Mouse (Mus musculus) liver, postnatal 0 days (tissue): ENCODE results near the gene Mafk. TPM values are rescaled to one million over a fixed set of nuclear protein-coding genes. Genes with fewer than 3 reads are reported as not detected.

ENCODE experiments used
- ATAC-seq: fragments of 200-750 bp; cut with Nextera tagmentation; 2 replicates; pipeline ENCODE4 v1.8.0; 2017; ENCODE audit warnings: mild to moderate bottlenecking, moderate library complexity
- DNase-seq: peaks from one replicate; pipeline ENCODE4 v3.0.0-alpha.2; 2016
- H3K27ac ChIP-seq: fragments of 300-500 bp; sonication (generic); 2 replicates; pipeline ENCODE4 v1.5.1; 2014; ENCODE audit warnings: antibody characterized with exemption, moderate library complexity, mild to moderate bottlenecking, low read depth
- H3K27me3 ChIP-seq: fragments of 300-500 bp; sonication (generic); 2 replicates; pipeline ENCODE4 v1.6.1; 2014; ENCODE audit warnings: low read length, control low read depth, mixed read lengths; ENCODE audit not compliant: insufficient read depth
- H3K36me3 ChIP-seq: fragments of 300-500 bp; sonication (generic); replicated peaks from 2 replicates; pipeline ENCODE4 v1.6.1; 2014; ENCODE audit warnings: mild to moderate bottlenecking, control low read depth, low read length, moderate library complexity, mixed read lengths; ENCODE audit not compliant: insufficient read depth
- H3K4me1 ChIP-seq: fragments of 300-500 bp; sonication (generic); 2 replicates; pipeline ENCODE4 v1.6.1; 2014; ENCODE audit warnings: antibody characterized with exemption, mild to moderate bottlenecking, control low read depth; ENCODE audit not compliant: insufficient read depth
- H3K4me2 ChIP-seq: fragments of 300-500 bp; sonication (generic); 2 replicates; pipeline ENCODE4 v1.6.1; 2014; ENCODE audit warnings: low read depth, mild to moderate bottlenecking, low read length, moderate library complexity, mixed read lengths
- H3K4me3 ChIP-seq: fragments of 300-500 bp; sonication (generic); 2 replicates; pipeline ENCODE4 v1.5.1; 2014; ENCODE audit warnings: low read depth, low read length
- H3K9ac ChIP-seq: fragments of 300-500 bp; sonication (generic); replicated peaks from 2 replicates; pipeline ENCODE4 v1.6.1; 2014; ENCODE audit warnings: mild to moderate bottlenecking, moderate library complexity
- H3K9me3 ChIP-seq: fragments of 300-500 bp; sonication (generic); 2 replicates; pipeline ENCODE4 v1.6.1; 2016; ENCODE audit warnings: mild to moderate bottlenecking, control low read depth, low read length, mixed read lengths
- CTCF ChIP-seq: sonication (generic); IDR thresholded peaks from 2 replicates; pipeline ENCODE4 v1.5.1; 2016; ENCODE audit warnings: antibody characterized with exemption, low read depth
- EP300 ChIP-seq: IDR thresholded peaks from 2 replicates; pipeline ENCODE4 v1.6.1; 2016; ENCODE audit warnings: antibody characterized with exemption, low read depth, mild to moderate bottlenecking
- WGBS: fragments of 180-500 bp; shearing (Covaris S2); extraction: QIAGEN DNeasy Blood & Tissue Kit; methylation state at CpG from one replicate; pipeline ENCODE4 v1.1.7; 2014; ENCODE audit not compliant: insufficient replicate concordance; 5-methylcytosine and 5-hydroxymethylcytosine counted together
- polyA plus RNA-seq: library from polyadenylated mRNA; unstranded; fragments of >200 nt; fragmentation: Nextera tagmentation; extraction: Ambion mirVana; gene quantifications from 2 replicates; pipeline ENCODE4 v1.2.1, GENCODE M21; 2015

The Mafk gene
- polyA plus RNA-seq, 1 experiment from 2014 or later = 19.1 TPM

GRCm38 (mm10) chr5:139819538-139820181 lies 28.3 kb downstream of the Mafk start, which contains the start of gene Tmem184a:
Gene Tmem184a (minus strand): TSS chr5:139819917.
- H3K27me3 ChIP-seq = no peaks in the 10 kb centered on the region
- ATAC-seq = no peak
- H3K4me2 ChIP-seq = no peak within 1 kb of the TSS
- no peak for DNase-seq
- no peak within 1 kb of the TSS for H3K9ac ChIP-seq
- H3K27ac ChIP-seq = no peak within 1 kb of the TSS
- H3K4me1 ChIP-seq = peaks cover 13% of the 10 kb centered on the region
- WGBS = 82% methylated on average over 9 of the region's 9 CpGs
- no peak within 1 kb of the TSS for H3K4me3 ChIP-seq
- H3K9me3 ChIP-seq = no peaks in the 10 kb centered on the region
- peaks cover 24% of the 10 kb centered on the region for H3K36me3 ChIP-seq
- no peak for TF ChIP-seq EP300
- TF ChIP-seq CTCF = no peak

- Histone ChIP-seq H3K9me3 (no peaks in the 10 kb centered on the region), H3K36me3 (peaks cover 24% of the 10 kb centered on the region), H3K27ac (no peak overlapping the region), H3K9ac (no peak overlapping the region; the same call in 1 of the 2 replicates), H3K4me2 (no peak overlapping the region), H3K4me3 (no peak overlapping the region), H3K4me1 (peaks cover 17% of the 10 kb centered on the region), H3K27me3 (no peaks in the 10 kb centered on the region)
- no peak for DNase-seq
- 0 out of 2 replicates have a peak, but pooled peaks have one; percentile 11 for ATAC-seq
- TF ChIP-seq EP300 (no peak), CTCF (no peak)
- WGBS = 65% methylated on average over 12 of the region's 12 CpGs
These were observed 30.4 kb downstream of the Mafk start for GRCm38 (mm10) chr5:139821466-139822459.

GRCm38 (mm10) chr5:139824531-139824930 lies 33.2 kb downstream of the Mafk start:
- no peak overlapping the region for H3K4me3 ChIP-seq
- no peak overlapping the region for H3K27ac ChIP-seq
- peaks cover 24% of the 10 kb centered on the region for H3K36me3 ChIP-seq
- DNase-seq (no peak), ATAC-seq (no peak)
- no peak overlapping the region for H3K9ac ChIP-seq
- H3K4me1 ChIP-seq = peaks cover 10% of the 10 kb centered on the region
- WGBS = 89% methylated on average over 10 of the region's 10 CpGs
- H3K27me3 ChIP-seq = no peaks in the 10 kb centered on the region
- TF ChIP-seq CTCF (no peak), EP300 (no peak)
- no peak overlapping the region for H3K4me2 ChIP-seq
- H3K9me3 ChIP-seq = no peaks in the 10 kb centered on the region

GRCm38 (mm10) chr5:139825947-139826346 lies 34.6 kb downstream of the Mafk start:
- Histone ChIP-seq H3K27me3 (no peaks in the 10 kb centered on the region), H3K9ac (peak overlapping the region; percentile 82), H3K4me2 (peak overlapping the region; percentile 95), H3K4me3 (peak overlapping the region; percentile 90), H3K36me3 (peaks cover 24% of the 10 kb centered on the region), H3K27ac (peak overlapping the region; percentile 77; the same call in 1 of the 2 replicates), H3K9me3 (no peaks in the 10 kb centered on the region), H3K4me1 (peaks cover 10% of the 10 kb centered on the region)
- 26% methylated on average over 11 of the region's 11 CpGs for WGBS
- TF ChIP-seq CTCF (no peak), EP300 (no peak)
- ATAC-seq (no peak; the same call in 1 of the 2 replicates), DNase-seq (no peak)

- H3K4me3 ChIP-seq = peak within 1 kb of the TSS; percentile 90
- under 1% methylated on average over 43 of the region's 43 CpGs for WGBS
- DNase-seq = peak; percentile 92
- peaks cover 10% of the 10 kb centered on the region for H3K4me1 ChIP-seq
- H3K9ac ChIP-seq = peak within 1 kb of the TSS; percentile 82
- peak; percentile 90 for ATAC-seq
- TF ChIP-seq EP300 = no peak
- 0 out of 2 replicates have a peak, but pooled peaks have one; percentile 14 for TF ChIP-seq CTCF
- H3K36me3 ChIP-seq = peaks cover 24% of the 10 kb centered on the region
- H3K9me3 ChIP-seq = no peaks in the 10 kb centered on the region
- H3K4me2 ChIP-seq = peak within 1 kb of the TSS; percentile 95
- peak within 1 kb of the TSS; percentile 77 for H3K27ac ChIP-seq
- H3K27me3 ChIP-seq = no peaks in the 10 kb centered on the region
These were observed 35.2 kb downstream of the Mafk start, which contains the start of the genes Gm26938 and Psmg3 for GRCm38 (mm10) chr5:139826357-139827055. Gene Gm26938 (minus strand): TSS chr5:139826407. Gene Psmg3 (minus strand): TSS chr5:139826885.
